Mouse (Mus musculus) intestine, postnatal 0 days (tissue): ENCODE results near the gene Safb2. TPM values are rescaled to one million over a fixed set of nuclear protein-coding genes. Genes with fewer than 3 reads are reported as not detected.

Experiments used
- ATAC-seq: fragments of 200-750 bp; cut with Nextera tagmentation; 2 replicates; pipeline ENCODE4 v1.8.0; 2017; ENCODE audit warnings: mild to moderate bottlenecking, moderate TSS enrichment, moderate library complexity
- H3K27ac ChIP-seq: fragments of 300-500 bp; sonication (generic); 2 replicates; pipeline ENCODE4 v1.5.1; 2014; ENCODE audit warnings: mild to moderate bottlenecking, low read depth, low read length, moderate library complexity
- H3K27me3 ChIP-seq: fragments of 300-500 bp; sonication (generic); replicated peaks from 2 replicates; pipeline ENCODE4 v1.6.1; 2014; ENCODE audit warnings: low read length, mixed read lengths; ENCODE audit not compliant: control insufficient read depth, insufficient read depth
- H3K36me3 ChIP-seq: fragments of 300-500 bp; sonication (generic); 2 replicates; pipeline ENCODE4 v1.6.1; 2014; ENCODE audit warnings: mild to moderate bottlenecking, moderate library complexity; ENCODE audit not compliant: control insufficient read depth, insufficient read depth
- H3K4me1 ChIP-seq: fragments of 300-500 bp; sonication (generic); replicated peaks from 2 replicates; pipeline ENCODE4 v1.6.1; 2014; ENCODE audit warnings: antibody characterized with exemption, low read length, mixed read lengths; ENCODE audit not compliant: control insufficient read depth, insufficient read depth
- H3K4me2 ChIP-seq: fragments of 300-500 bp; sonication (generic); replicated peaks from 2 replicates; pipeline ENCODE4 v1.6.1; 2014; ENCODE audit warnings: low read depth, mild to moderate bottlenecking, moderate library complexity
- H3K4me3 ChIP-seq: fragments of 300-500 bp; sonication (generic); 2 replicates; pipeline ENCODE4 v1.5.1; 2014; ENCODE audit warnings: low read depth, low read length
- H3K9ac ChIP-seq: fragments of 300-500 bp; sonication (generic); 2 replicates; pipeline ENCODE4 v1.6.1; 2014; ENCODE audit warnings: mild to moderate bottlenecking, low read depth, low read length
- H3K9me3 ChIP-seq: fragments of 300-500 bp; sonication (generic); 2 replicates; pipeline ENCODE4 v1.6.1; 2016; ENCODE audit warnings: mixed run types; ENCODE audit not compliant: control insufficient read depth
- CTCF ChIP-seq: sonication (generic); IDR thresholded peaks from 2 replicates; pipeline ENCODE4 v1.5.1; 2016; ENCODE audit warnings: low read depth, mild to moderate bottlenecking, control low read depth, antibody characterized with exemption, moderate library complexity
- WGBS: fragments of 180-500 bp; shearing (Covaris S2); extraction: QIAGEN DNeasy Blood & Tissue Kit; methylation state at CpG from one replicate; pipeline ENCODE4 v1.1.7; 2014; 5-methylcytosine and 5-hydroxymethylcytosine counted together
- polyA plus RNA-seq: library from polyadenylated mRNA; unstranded; fragments of >200 nt; fragmentation: Nextera tagmentation; extraction: Ambion mirVana; gene quantifications from 2 replicates; pipeline ENCODE4 v1.2.1, GENCODE M21; 2015

Safb2 gene
- polyA plus RNA-seq, 1 experiment from 2014 or later, result 22.3 TPM

- H3K27me3 ChIP-seq, result peaks cover 29% of the 10 kb centered on the region
- 13% methylated on average over 13 of the region's 13 CpGs for WGBS
- H3K4me2 ChIP-seq, result no peak overlapping the region
- no peaks in the 10 kb centered on the region for H3K9me3 ChIP-seq
- H3K9ac ChIP-seq, result no peak overlapping the region
- no peak overlapping the region for H3K4me3 ChIP-seq
- H3K4me1 ChIP-seq, result no peaks in the 10 kb centered on the region
- no peaks in the 10 kb centered on the region for H3K36me3 ChIP-seq
- peak; percentile 11; the same call in 1 of the 2 replicates for ATAC-seq
- H3K27ac ChIP-seq, result no peak overlapping the region
- TF ChIP-seq CTCF, result no peak
These were observed 68.5 kb downstream of the Safb2 start for GRCm38 (mm10) chr17:56515690-56516410.

DNA sequence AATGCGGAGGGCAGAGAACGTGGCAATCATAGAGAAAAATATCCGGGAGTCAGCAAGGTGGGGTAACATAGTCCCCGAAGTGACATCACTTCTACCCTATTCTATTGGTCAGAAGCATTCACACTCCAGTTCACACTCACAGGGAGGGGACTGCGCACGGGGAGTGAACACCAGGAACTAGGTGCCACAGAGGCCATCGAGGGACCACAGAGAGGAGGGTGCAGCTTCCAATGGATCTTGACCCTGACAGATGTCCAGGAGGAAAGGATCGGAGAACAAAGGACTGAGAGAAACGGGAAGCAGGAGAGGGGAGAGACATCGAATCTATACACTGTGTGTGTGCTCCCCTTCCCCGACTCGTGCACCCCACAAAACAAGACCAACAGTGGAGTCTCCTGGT, 69.5 kb downstream of the Safb2 start:
- H3K27ac ChIP-seq, result no peak overlapping the region
- H3K36me3 ChIP-seq, result no peaks in the 10 kb centered on the region
- no peak for ATAC-seq
- 48% methylated on average over 12 of the region's 12 CpGs for WGBS
- no peak overlapping the region for H3K4me3 ChIP-seq
- no peak for TF ChIP-seq CTCF
- H3K4me2 ChIP-seq, result no peak overlapping the region
- no peak overlapping the region for H3K9ac ChIP-seq
- H3K9me3 ChIP-seq, result no peaks in the 10 kb centered on the region
- H3K4me1 ChIP-seq, result no peaks in the 10 kb centered on the region
- H3K27me3 ChIP-seq, result peaks cover 38% of the 10 kb centered on the region

- Histone ChIP-seq H3K4me2 (no peak overlapping the region), H3K4me3 (no peak overlapping the region), H3K9ac (no peak overlapping the region), H3K9me3 (no peaks in the 10 kb centered on the region), H3K36me3 (no peaks in the 10 kb centered on the region), H3K4me1 (no peaks in the 10 kb centered on the region), H3K27me3 (peaks cover 38% of the 10 kb centered on the region), H3K27ac (no peak overlapping the region)
- ATAC-seq, result no peak
- TF ChIP-seq CTCF, result no peak
These were observed 70.1 kb downstream of the Safb2 start for GRCm38 (mm10) chr17:56514330-56514729.

DNA sequence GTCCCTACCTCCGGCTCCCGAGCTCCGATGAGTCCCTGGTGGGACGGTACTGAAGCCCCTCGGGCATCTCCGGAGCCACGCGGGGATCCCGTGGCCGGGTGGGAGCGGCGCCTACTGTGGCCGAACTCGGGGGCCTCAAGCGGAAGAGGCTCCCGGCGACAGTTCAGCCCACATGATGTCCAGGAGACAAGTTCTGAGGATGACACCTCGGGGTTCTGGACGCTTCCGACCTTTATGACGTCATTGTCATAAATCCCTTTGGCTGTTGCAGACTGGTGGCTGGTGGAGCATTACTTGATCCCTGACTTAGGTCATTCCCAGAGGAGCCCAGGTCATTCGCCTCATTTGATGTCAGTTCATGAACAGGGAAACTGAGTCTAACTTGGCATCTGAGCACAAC, 72.1 kb downstream of the Safb2 start, which contains the start of gene Znrf4:
Gene Znrf4, minus strand, starts transcription at position 122 of the 400 bp plus-strand sequence.
- WGBS, result 61% methylated on average over 22 of the region's 22 CpGs
- Histone ChIP-seq H3K4me3 (peak within 1 kb of the TSS; percentile 18), H3K27ac (no peak within 1 kb of the TSS), H3K9me3 (no peaks in the 10 kb centered on the region), H3K9ac (no peak within 1 kb of the TSS), H3K36me3 (no peaks in the 10 kb centered on the region), H3K4me1 (no peaks in the 10 kb centered on the region), H3K4me2 (peak within 1 kb of the TSS; percentile 47), H3K27me3 (peaks cover 38% of the 10 kb centered on the region)
- TF ChIP-seq CTCF, result no peak
- no peak for ATAC-seq

DNA sequence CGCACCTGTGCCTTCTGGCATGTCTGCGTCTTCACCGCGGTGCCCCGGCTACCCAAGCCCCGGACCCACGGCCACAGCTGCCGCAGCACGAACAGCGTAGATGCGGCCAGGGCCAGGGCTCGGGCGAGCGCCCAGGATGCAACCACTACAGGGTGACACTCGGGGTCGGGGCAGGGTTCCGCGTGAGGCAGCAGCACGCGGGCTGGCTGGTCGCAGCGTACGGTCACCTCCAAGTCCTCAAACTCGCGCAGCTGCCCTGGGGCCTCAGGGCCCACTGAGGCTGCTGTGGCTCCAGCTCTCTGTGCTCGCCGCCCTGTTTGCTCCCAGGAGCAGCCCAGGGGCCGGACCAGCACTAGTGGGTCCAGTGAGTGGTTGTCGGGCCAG, 72.7 kb downstream of the Safb2 start:
- 20% methylated on average over 29 of the region's 29 CpGs for WGBS
- Histone ChIP-seq H3K36me3 (no peaks in the 10 kb centered on the region), H3K9ac (no peak overlapping the region), H3K4me1 (no peaks in the 10 kb centered on the region), H3K27me3 (peaks cover 38% of the 10 kb centered on the region), H3K27ac (no peak overlapping the region), H3K9me3 (no peaks in the 10 kb centered on the region), H3K4me2 (peak overlapping the region; percentile 47), H3K4me3 (peak overlapping the region; percentile 18)
- no peak for ATAC-seq
- TF ChIP-seq CTCF, result no peak

- no peaks in the 10 kb centered on the region for H3K36me3 ChIP-seq
- ATAC-seq, result no peak
- 6% methylated on average over 60 of the region's 60 CpGs for WGBS
- no peaks in the 10 kb centered on the region for H3K9me3 ChIP-seq
- no peak overlapping the region for H3K27ac ChIP-seq
- H3K4me2 ChIP-seq, result peak overlapping the region; percentile 47
- peaks cover 38% of the 10 kb centered on the region for H3K27me3 ChIP-seq
- no peak overlapping the region for H3K9ac ChIP-seq
- H3K4me1 ChIP-seq, result no peaks in the 10 kb centered on the region
- TF ChIP-seq CTCF, result no peak
- peak overlapping the region; percentile 18 for H3K4me3 ChIP-seq
These were observed 73.2 kb downstream of the Safb2 start for GRCm38 (mm10) chr17:56510970-56511706.

Other genes with a start within 250 kb of the Safb2 start
- 15.2 and 15.7 TPM in 2 replicates for gene Ptprs, start 108.1 kb downstream of the Safb2 start, polyA plus RNA-seq
- gene Znrf4, start 72.2 kb downstream of the Safb2 start, polyA plus RNA-seq, result not detected in 2 replicates
- gene Gm20219, start 30.2 kb downstream of the Safb2 start, polyA plus RNA-seq, result not detected in 2 replicates
- gene Safb, start 240 bp upstream of the Safb2 start, polyA plus RNA-seq, result 40.0 and 44.9 TPM in 2 replicates
- 358 and 361 TPM in 2 replicates for gene 2410015M20Rik, start 25.2 kb upstream of the Safb2 start, polyA plus RNA-seq
- gene Rpl36, start 28.8 kb upstream of the Safb2 start, polyA plus RNA-seq, result 1,422 and 1,459 TPM in 2 replicates
- gene Lonp1, start 42.3 kb upstream of the Safb2 start, polyA plus RNA-seq, result 23.2 and 25.5 TPM in 2 replicates
- gene Catsperd, start 43.6 kb upstream of the Safb2 start, polyA plus RNA-seq, result 0.65 and 0.68 TPM in 2 replicates
- gene Ranbp3, start 88.7 kb upstream of the Safb2 start, polyA plus RNA-seq, result 28.8 and 32.0 TPM in 2 replicates
- gene Ndufa11, start 133.2 kb upstream of the Safb2 start, polyA plus RNA-seq, result 660 and 718 TPM in 2 replicates
- gene Vmac, start 133.4 kb upstream of the Safb2 start, polyA plus RNA-seq, result 9.6 and 13.4 TPM in 2 replicates
- 20.6 and 21.0 TPM in 2 replicates for gene Nrtn, start 172.9 kb upstream of the Safb2 start, polyA plus RNA-seq
- gene Dus3l, start 180.2 kb upstream of the Safb2 start, polyA plus RNA-seq, result 16.1 and 16.6 TPM in 2 replicates
- gene Prr22, start 185.7 kb upstream of the Safb2 start, polyA plus RNA-seq, result 0.25 and 0.51 TPM in 2 replicates
- gene Rfx2, start 246.4 kb upstream of the Safb2 start, polyA plus RNA-seq, result 1.4 and 1.6 TPM in 2 replicates